Mouse (Mus musculus) stomach, embryonic 15.5 days (tissue): ENCODE data around the gene Lcn2. TPM values are rescaled to one million over a fixed set of nuclear protein-coding genes. Genes with fewer than 3 reads are reported as not detected.
A peak's percentile ranks its signal among the peaks of the same experiment; 100 is the strongest.

Experiments used
- ATAC-seq: fragments of 200-750 bp; cut with Nextera tagmentation; 2 replicates; pipeline ENCODE4 v1.8.0; 2017; ENCODE audit warnings: low read depth, moderate number of reproducible peaks, moderate TSS enrichment; ENCODE audit not compliant: insufficient read depth, low FRiP score
- H3K27ac ChIP-seq: fragments of 300-500 bp; sonication (generic); 2 replicates; pipeline ENCODE4 v1.5.1; 2015; ENCODE audit warnings: mild to moderate bottlenecking, inconsistent platforms
- H3K27me3 ChIP-seq: fragments of 300-500 bp; sonication (generic); replicated peaks from 2 replicates; pipeline ENCODE4 v1.6.1; 2015; ENCODE audit warnings: inconsistent platforms
- H3K36me3 ChIP-seq: fragments of 300-500 bp; sonication (generic); 2 replicates; pipeline ENCODE4 v1.6.1; 2015; ENCODE audit warnings: inconsistent platforms
- H3K4me1 ChIP-seq: fragments of 300-500 bp; sonication (generic); 2 replicates; pipeline ENCODE4 v1.6.1; 2015; ENCODE audit warnings: inconsistent platforms
- H3K4me2 ChIP-seq: fragments of 300-500 bp; sonication (generic); 2 replicates; pipeline ENCODE4 v1.6.1; 2015; ENCODE audit warnings: mild to moderate bottlenecking, inconsistent platforms
- H3K4me3 ChIP-seq: fragments of 300-500 bp; sonication (generic); replicated peaks from 2 replicates; pipeline ENCODE4 v1.5.1; 2015; ENCODE audit warnings: inconsistent platforms
- H3K9ac ChIP-seq: fragments of 300-500 bp; sonication (generic); 2 replicates; pipeline ENCODE4 v1.6.1; 2015; ENCODE audit warnings: inconsistent platforms
- H3K9me3 ChIP-seq: fragments of 300-500 bp; sonication (generic); 2 replicates; pipeline ENCODE4 v1.6.1; 2016; ENCODE audit warnings: inconsistent platforms
- WGBS: fragments of 180-500 bp; shearing (Covaris S2); methylation state at CpG from one replicate; pipeline ENCODE4 v1.1.7; 2015; 5-methylcytosine and 5-hydroxymethylcytosine counted together
- polyA plus RNA-seq: library from polyadenylated mRNA; unstranded; fragments of >200 nt; fragmentation: Nextera tagmentation; extraction: Ambion mirVana; gene quantifications from 2 replicates; pipeline ENCODE4 v1.2.1, GENCODE M21; 2015

The Lcn2 gene
- polyA plus RNA-seq, 1 experiment from 2014 or later, result 30.7 TPM

DNA sequence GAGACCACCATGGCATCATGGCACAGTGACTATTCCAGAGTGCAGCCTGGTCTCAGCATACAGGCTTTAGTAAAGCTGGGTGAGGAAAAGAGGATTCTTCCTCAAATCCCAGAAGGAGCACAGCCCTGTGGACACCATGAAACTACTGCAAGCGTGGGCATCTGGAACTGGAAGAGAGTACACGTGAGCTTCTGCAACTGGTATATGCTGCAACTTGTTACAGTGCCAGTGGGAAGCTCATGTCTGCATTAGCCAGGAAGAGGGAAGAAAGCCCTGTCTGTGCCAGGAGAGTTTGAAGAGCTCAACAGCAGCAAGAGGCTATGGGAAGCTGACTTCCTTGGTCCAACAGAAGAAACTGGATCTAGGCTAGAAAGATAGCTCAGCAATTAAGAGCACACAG is 5.4 kb downstream of the Lcn2 start:
- no peak for ATAC-seq
- Histone ChIP-seq H3K9ac (no peak overlapping the region), H3K4me2 (no peak overlapping the region), H3K27me3 (no peaks in the 10 kb centered on the region), H3K4me3 (no peak overlapping the region), H3K36me3 (peaks cover 21% of the 10 kb centered on the region), H3K9me3 (no peaks in the 10 kb centered on the region), H3K27ac (no peak overlapping the region), H3K4me1 (peaks cover 9% of the 10 kb centered on the region; the same call in 1 of the 2 replicates)
- 81% methylated on average over 2 of the region's 2 CpGs for WGBS

- Histone ChIP-seq H3K4me1 (peaks cover 9% of the 10 kb centered on the region; the same call in 1 of the 2 replicates), H3K27ac (0 out of 2 replicates have a peak within 1 kb of the TSS, but pooled peaks have one; percentile 26), H3K4me2 (peak within 1 kb of the TSS; percentile 99), H3K9me3 (no peaks in the 10 kb centered on the region), H3K4me3 (peak within 1 kb of the TSS; percentile 74), H3K9ac (peak within 1 kb of the TSS; percentile 56), H3K36me3 (peaks cover 30% of the 10 kb centered on the region), H3K27me3 (no peaks in the 10 kb centered on the region)
- under 1% methylated on average over 47 of the region's 47 CpGs for WGBS
- ATAC-seq, result peak; percentile 87
These were observed 6.3 kb downstream of the Lcn2 start, which contains the start of gene 1110008P14Rik for GRCm38 (mm10) chr2:32381775-32382223. TSS of gene 1110008P14Rik (minus strand) at chr2:32381938.

- H3K4me3 ChIP-seq, result peak overlapping the region; percentile 74
- H3K36me3 ChIP-seq, result peaks cover 35% of the 10 kb centered on the region
- 1% methylated on average over 27 of the region's 27 CpGs for WGBS
- ATAC-seq, result peak; percentile 27; the same call in 1 of the 2 replicates
- H3K4me2 ChIP-seq, result peak overlapping the region; percentile 99
- no peaks in the 10 kb centered on the region for H3K9me3 ChIP-seq
- 0 out of 2 replicates have a peak overlapping the region, but pooled peaks have one; percentile 26 for H3K27ac ChIP-seq
- H3K4me1 ChIP-seq, result peaks cover 9% of the 10 kb centered on the region; the same call in 1 of the 2 replicates
- H3K9ac ChIP-seq, result peak overlapping the region; percentile 56
- H3K27me3 ChIP-seq, result no peaks in the 10 kb centered on the region
These were observed 6.8 kb downstream of the Lcn2 start for GRCm38 (mm10) chr2:32381141-32381774.

DNA sequence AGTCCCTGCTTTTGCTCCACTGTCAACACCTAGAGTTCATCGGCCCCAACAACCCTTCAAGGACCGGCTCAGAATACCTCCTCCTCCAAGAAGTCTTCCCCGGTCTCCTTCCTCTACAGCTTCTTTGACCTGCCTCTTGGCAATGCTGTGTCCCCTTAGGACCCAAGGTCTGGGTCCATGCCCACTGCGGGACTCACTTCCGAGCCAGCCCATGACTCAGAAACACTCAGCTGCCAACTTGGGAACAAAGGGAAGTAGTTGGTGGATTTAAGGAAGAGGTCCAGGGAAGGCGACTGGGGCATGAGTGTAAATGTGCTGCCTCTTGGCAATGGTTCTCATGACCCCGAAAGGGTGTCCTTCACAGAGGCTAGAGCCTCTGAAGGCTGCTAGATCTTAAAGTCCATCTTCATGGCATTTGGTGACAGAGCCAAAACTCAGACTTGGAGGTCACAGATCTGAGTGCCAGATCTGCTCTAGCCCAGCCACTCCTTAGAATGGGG is 8.0 kb downstream of the Lcn2 start:
- 84% methylated on average over 7 of the region's 7 CpGs for WGBS
- Histone ChIP-seq H3K36me3 (peaks cover 47% of the 10 kb centered on the region), H3K4me2 (no peak overlapping the region), H3K9me3 (no peaks in the 10 kb centered on the region), H3K4me3 (no peak overlapping the region), H3K4me1 (peaks cover 9% of the 10 kb centered on the region; the same call in 1 of the 2 replicates), H3K27ac (no peak overlapping the region), H3K9ac (no peak overlapping the region), H3K27me3 (no peaks in the 10 kb centered on the region)
- ATAC-seq, result no peak

DNA sequence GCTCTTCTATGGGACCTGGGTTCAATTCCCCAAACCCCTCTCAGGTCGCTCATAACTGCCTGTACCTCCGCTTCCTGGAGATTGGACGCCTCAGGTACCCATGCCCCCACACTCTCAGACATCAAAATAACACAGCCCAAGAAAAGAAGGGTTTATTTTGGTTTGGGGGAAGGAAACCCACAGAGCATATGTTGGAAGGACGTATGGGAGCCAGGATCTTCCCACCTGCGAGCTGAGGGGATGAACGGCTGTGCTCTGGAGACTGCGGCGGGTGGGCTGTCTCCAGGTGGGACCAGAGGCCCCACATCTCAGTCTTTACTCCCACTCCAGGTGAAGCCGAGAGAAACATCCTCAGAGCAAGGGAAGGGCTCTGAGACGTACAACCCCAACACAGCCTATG is 11.1 kb downstream of the Lcn2 start:
- no peaks in the 10 kb centered on the region for H3K9me3 ChIP-seq
- 92% methylated on average over 10 of the region's 10 CpGs for WGBS
- H3K4me3 ChIP-seq, result no peak overlapping the region
- H3K36me3 ChIP-seq, result peaks cover 68% of the 10 kb centered on the region
- no peak overlapping the region for H3K9ac ChIP-seq
- no peak overlapping the region for H3K4me2 ChIP-seq
- no peak overlapping the region for H3K27ac ChIP-seq
- no peak for ATAC-seq
- H3K4me1 ChIP-seq, result peaks cover 5% of the 10 kb centered on the region; the same call in 1 of the 2 replicates
- H3K27me3 ChIP-seq, result no peaks in the 10 kb centered on the region

- Histone ChIP-seq H3K4me1 (no peaks in the 10 kb centered on the region), H3K4me3 (no peak overlapping the region), H3K9me3 (no peaks in the 10 kb centered on the region), H3K27ac (no peak overlapping the region), H3K27me3 (no peaks in the 10 kb centered on the region), H3K9ac (no peak overlapping the region), H3K36me3 (peaks cover 81% of the 10 kb centered on the region), H3K4me2 (no peak overlapping the region)
- WGBS, result 83% methylated on average over 13 of the region's 13 CpGs
- no peak for ATAC-seq
These were observed 12.6 kb downstream of the Lcn2 start for GRCm38 (mm10) chr2:32375317-32375940.

DNA sequence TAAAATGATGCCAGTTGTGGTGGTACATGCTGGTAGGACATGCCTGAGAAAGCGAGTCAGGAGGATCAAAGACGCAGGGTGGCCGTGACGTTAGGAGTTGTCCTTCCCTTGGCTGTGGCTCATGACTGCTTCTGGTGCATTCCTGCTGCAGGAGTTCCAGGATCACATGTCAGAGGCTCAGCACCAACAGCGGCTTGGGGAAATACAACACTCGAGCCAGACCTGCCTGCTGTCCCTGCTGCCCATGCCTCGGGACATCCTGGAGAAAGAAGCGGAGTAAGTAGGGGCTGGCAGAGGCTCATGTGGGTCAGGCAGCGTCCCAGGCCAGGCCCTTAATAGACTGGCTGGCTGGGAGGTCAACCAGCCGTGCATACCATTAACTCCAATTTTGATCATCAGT is 13.9 kb downstream of the Lcn2 start:
- Histone ChIP-seq H3K4me1 (no peaks in the 10 kb centered on the region), H3K27me3 (no peaks in the 10 kb centered on the region), H3K9ac (no peak overlapping the region), H3K4me2 (no peak overlapping the region), H3K4me3 (no peak overlapping the region), H3K9me3 (no peaks in the 10 kb centered on the region), H3K27ac (no peak overlapping the region), H3K36me3 (peaks cover 87% of the 10 kb centered on the region)
- no peak for ATAC-seq
- WGBS, result 93% methylated on average over 10 of the region's 10 CpGs

DNA sequence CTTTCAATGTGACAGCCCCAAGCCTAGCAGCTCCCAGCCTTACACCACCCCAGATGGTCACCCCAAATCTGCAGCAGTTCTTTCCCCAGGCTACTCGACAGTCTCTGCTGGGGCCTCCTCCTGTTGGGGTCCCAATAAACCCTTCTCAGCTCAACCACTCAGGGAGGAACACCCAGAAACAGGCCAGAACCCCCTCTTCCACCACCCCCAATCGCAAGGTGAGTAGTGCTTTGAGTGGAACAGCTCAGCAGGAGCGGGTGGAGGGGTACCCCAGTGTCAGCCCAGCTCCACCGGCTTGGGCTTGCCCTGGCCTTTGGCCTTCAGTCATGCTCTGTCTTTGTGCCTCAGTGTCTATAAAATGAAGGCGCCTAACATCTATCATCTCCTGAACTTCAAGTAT is 20.7 kb downstream of the Lcn2 start:
- ATAC-seq, result no peak
- Histone ChIP-seq H3K4me1 (peaks cover 11% of the 10 kb centered on the region), H3K27ac (no peak overlapping the region), H3K4me3 (no peak overlapping the region), H3K36me3 (peaks cover 41% of the 10 kb centered on the region), H3K27me3 (no peaks in the 10 kb centered on the region), H3K9me3 (no peaks in the 10 kb centered on the region), H3K9ac (no peak overlapping the region), H3K4me2 (no peak overlapping the region)
- WGBS, result 93% methylated on average over 5 of the region's 5 CpGs

DNA sequence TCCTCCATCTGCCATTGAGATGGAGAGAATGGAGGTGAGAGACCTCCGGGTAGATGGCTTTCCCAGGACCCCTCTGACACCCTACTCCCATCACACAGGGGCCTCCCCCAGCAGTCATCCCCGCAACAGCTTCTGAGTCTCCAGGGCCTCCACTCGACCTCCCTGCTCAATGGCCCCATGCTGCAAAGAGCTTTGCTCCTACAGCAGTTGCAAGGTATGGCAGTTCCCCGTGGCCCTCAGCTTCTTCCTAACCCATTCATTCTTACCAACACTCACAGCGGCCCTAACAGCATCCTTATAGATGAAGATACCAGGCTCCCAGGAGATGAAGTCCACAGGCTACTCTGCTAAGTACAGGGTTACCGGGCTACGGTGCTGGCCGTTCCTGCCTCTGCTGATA is 23.9 kb downstream of the Lcn2 start:
- peak overlapping the region; percentile 84 for H3K4me2 ChIP-seq
- peaks cover 24% of the 10 kb centered on the region for H3K4me1 ChIP-seq
- no peak overlapping the region; the same call in 1 of the 2 replicates for H3K27ac ChIP-seq
- peak overlapping the region; percentile 66; the same call in 1 of the 2 replicates for H3K4me3 ChIP-seq
- no peaks in the 10 kb centered on the region for H3K9me3 ChIP-seq
- H3K36me3 ChIP-seq, result peaks cover 13% of the 10 kb centered on the region
- H3K27me3 ChIP-seq, result no peaks in the 10 kb centered on the region
- 74% methylated on average over 8 of the region's 8 CpGs for WGBS
- H3K9ac ChIP-seq, result 0 out of 2 replicates have a peak overlapping the region, but pooled peaks have one; percentile 70
- ATAC-seq, result no peak

DNA sequence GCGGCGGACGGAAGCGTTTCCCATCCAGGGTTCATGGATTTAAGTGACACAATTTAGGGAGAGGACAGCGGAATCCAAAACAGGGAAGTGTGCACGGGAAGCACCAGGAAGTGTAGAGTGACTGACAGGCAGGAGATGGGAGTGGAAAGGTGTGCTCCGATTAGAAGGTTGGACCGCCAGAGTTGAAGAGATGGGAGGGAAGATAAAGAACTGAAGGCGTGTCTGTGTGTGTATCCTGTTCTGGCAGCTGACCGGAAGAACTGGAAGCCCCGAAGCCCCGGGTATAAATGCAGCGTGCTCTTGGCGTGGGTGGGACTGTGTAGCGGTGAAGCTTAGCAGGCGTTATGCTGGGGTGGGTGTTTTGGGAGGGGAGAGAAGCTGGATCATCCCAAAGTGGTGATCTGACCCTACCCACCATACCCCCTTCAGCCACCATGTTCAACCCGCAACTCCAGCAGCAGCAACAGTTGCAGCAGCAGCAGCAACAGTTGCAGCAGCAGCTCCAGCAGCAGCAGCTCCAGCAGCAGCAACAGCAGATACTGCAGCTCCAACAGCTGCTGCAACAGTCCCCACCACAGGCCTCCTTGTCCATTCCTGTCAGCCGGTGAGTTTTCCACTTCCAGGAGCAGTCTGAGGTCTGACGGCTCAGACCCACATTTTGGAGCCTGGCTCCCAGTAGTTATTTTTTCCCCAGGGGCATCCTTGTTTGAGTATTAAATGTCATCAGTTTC is 24.5 kb downstream of the Lcn2 start:
- 7% methylated on average over 19 of the region's 19 CpGs for WGBS
- Histone ChIP-seq H3K36me3 (peaks cover 12% of the 10 kb centered on the region), H3K9ac (peak overlapping the region; percentile 70), H3K9me3 (no peaks in the 10 kb centered on the region), H3K27me3 (no peaks in the 10 kb centered on the region), H3K27ac (peak overlapping the region; percentile 91), H3K4me1 (peaks cover 24% of the 10 kb centered on the region), H3K4me3 (peak overlapping the region; percentile 66), H3K4me2 (peak overlapping the region; percentile 84)
- peak; percentile 45 for ATAC-seq

- Histone ChIP-seq H3K36me3 (peaks cover 9% of the 10 kb centered on the region), H3K27ac (peak overlapping the region; percentile 91), H3K27me3 (no peaks in the 10 kb centered on the region), H3K4me2 (peak overlapping the region; percentile 84), H3K4me1 (peaks cover 24% of the 10 kb centered on the region), H3K9ac (peak overlapping the region; percentile 70), H3K9me3 (no peaks in the 10 kb centered on the region), H3K4me3 (peak overlapping the region; percentile 66)
- ATAC-seq, result peak; percentile 81
- WGBS, result under 1% methylated on average over 53 of the region's 53 CpGs
These were observed 25.2 kb downstream of the Lcn2 start for GRCm38 (mm10) chr2:32362817-32363340.
